Mouse (Mus musculus) right cerebral cortex, postnatal 36 days (tissue): ENCODE data around the gene Aox4.

Experiments
- DNase-seq, 2 experiments: peaks; one replicate each; pipeline ENCODE4 v3.0.0; 2022; ENCODE audit warnings: low spot score in 2 of 2, mixed read lengths in 1 of 2

Aox4 gene

GRCm38 (mm10) chr1:58301073-58301472 lies 90.9 kb downstream of the Aox4 start:
- DNase-seq: no peak

DNA sequence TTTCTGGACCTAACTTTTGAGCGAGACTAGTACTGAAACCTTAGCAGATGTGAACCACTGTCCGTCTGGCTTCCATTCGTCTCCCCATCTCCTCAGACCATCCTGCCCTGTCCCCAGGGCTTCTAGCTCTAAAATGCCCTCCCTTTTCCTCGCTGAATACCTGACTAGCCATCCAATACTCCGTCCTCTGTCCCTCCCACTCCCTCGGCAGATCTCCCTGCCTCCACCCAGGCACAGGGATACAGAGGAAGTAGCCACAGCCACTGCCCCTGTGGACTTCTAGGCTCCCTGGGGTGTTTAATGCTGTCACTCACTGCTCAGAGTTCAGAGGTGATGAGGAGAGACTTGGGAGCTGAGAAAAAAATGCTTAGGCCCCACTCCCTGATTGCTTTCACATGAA lies 91.8 kb downstream of the Aox4 start:
- no peak for DNase-seq

GRCm38 (mm10) chr1:58303009-58303408 lies 92.8 kb downstream of the Aox4 start:
- no peak for DNase-seq

DNA sequence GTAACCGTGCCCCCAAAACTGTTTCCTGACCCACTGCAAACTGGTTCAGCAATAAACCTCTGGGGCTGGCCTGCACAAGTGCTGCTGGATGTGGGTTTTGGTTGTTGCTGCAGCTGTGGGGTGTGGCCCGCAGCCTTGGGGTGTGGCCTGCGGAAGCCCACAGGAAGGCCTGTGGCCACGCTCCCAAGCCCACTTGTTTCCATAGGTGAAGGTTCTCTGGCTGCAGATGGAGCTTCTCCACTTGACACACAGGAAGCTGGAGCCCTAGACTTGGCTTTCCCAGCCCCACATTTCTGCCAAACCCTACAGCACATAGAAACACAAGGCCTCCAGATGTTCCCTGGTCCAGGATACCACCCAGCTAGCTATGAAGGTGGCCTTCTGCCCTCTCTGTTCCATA lies 93.5 kb downstream of the Aox4 start:
- no peak for DNase-seq

- DNase-seq: no peak
Observed at GRCm38 (mm10) chr1:58304296-58304695, 94.1 kb downstream of the Aox4 start.

DNA sequence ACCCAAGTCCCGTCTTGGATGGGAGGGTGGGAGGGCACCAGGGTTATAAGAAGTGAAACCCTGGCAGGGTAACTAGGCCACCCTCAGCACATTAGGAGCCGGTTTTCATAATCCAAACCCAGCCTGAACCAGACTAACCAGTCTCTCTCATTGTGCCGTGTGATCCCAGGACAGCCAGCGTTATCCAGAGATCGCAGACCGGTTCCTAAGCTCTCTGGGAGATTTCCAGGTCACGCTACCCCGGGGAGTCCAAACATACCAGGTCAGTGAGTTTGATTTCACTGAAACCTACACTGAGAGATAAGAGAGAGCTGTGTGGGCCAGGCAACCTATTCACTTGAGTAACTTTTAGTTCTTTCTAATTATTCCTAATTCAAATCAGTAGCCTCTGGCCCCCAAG lies 97.0 kb downstream of the Aox4 start:
- DNase-seq: no peak

GRCm38 (mm10) chr1:58308594-58308993 lies 98.4 kb downstream of the Aox4 start:
- no peak for DNase-seq

- DNase-seq: no peak
Observed at GRCm38 (mm10) chr1:58309853-58310252, 99.7 kb downstream of the Aox4 start.

DNA sequence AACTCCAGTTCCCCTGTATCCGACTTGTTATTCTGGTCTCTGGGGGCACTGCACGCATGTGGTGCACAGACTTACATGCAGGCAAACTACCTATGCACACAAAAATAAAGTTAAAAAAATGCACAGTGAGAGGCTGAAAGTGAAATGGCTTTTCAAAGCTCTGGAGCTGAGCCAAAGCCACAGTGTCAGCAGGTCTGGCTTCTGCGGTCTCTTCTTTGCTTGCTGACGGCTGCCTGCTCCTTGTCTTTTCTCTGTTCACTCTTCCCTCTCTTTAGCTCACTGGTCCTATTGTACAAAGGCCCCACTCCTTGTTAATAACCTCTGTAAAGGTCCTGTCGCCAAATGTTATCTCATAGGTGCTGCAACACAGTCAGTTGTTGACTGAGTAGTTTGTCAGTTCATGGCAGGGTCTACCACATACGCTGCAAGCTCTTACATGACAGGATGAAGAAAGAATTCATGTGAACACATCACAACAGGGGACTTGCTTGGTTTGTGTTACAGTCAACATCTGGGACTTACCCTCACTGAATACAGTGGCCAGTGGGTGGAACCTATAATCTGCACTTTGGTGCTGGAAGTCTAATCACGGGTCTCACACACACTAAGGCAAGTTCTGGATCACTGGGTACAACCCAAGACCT lies 101.1 kb downstream of the Aox4 start:
- no peak for DNase-seq

DNA sequence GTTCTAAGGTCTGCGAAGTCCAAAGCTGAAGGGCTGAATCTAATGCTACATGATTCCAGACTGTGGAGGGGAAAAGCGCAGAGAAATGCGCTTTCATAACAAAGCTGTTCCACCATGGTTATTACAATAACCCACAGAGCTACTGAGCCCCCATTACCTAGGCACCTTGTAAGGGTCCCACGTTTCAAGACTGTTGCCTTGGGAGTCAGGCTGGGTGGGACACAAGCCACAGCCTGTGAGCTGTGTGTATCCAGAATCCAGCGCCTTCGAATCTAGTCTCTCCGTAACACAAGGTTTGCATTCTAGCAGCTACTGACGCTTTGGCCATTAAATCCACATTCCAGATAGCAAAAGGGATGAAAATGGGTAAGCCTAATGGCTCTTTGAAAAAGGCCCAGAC lies 103.0 kb downstream of the Aox4 start:
- no peak for DNase-seq

DNA sequence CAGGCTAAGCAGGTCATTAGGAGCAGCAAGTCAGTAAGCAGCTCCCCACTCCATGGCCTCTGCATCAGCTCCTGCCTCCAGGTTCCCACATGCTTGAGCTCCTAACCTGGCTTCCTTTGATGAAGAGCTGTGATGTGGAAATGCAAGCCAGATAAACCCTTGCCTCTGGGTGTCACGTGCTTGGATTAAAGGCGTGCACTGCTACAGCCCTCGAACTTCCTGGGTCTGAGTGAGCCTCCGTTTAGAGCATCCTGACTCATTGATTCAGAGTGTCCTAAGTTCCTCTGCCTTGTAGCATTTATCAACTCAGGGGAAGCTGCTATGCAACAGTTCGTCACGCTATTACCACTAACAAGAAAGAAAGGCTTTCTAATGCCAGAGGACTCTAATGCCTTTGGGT lies 105.3 kb downstream of the Aox4 start:
- DNase-seq: no peak
